Mouse (Mus musculus) limb, embryonic 11.5 days (tissue): ENCODE data around the gene Cd59a. TPM values are rescaled to one million over a fixed set of nuclear protein-coding genes. Genes with fewer than 3 reads are reported as not detected.
"Not testable (repeated sequence)": the region's sequence is repeated elsewhere in the genome, so short reads cannot be mapped to it uniquely, and the experiment has no call there.

ENCODE experiments used
- ATAC-seq: fragments of 200-750 bp; cut with Nextera tagmentation; 2 replicates; pipeline ENCODE4 v1.8.0; 2017; ENCODE audit warnings: low read depth; ENCODE audit not compliant: insufficient number of reproducible peaks, low FRiP score, low TSS enrichment
- DNase-seq: peaks from one replicate; pipeline ENCODE4 v3.0.0-alpha.2; 2015; ENCODE audit warnings: low spot score
- H3K27ac ChIP-seq: fragments of 300-500 bp; sonication (generic); replicated peaks from 2 replicates; pipeline ENCODE4 v1.5.1; 2014; ENCODE audit warnings: low read depth, mild to moderate bottlenecking, low read length
- H3K27me3 ChIP-seq: fragments of 300-500 bp; sonication (generic); 2 replicates; pipeline ENCODE4 v1.6.1; 2014; ENCODE audit warnings: mild to moderate bottlenecking, low read length, mixed read lengths; ENCODE audit not compliant: control insufficient read depth, insufficient read depth
- H3K36me3 ChIP-seq: fragments of 300-500 bp; sonication (generic); 2 replicates; pipeline ENCODE4 v1.6.1; 2014; ENCODE audit warnings: mild to moderate bottlenecking, low read length, moderate library complexity, mixed read lengths; ENCODE audit not compliant: control insufficient read depth, insufficient read depth
- H3K4me1 ChIP-seq: fragments of 300-500 bp; sonication (generic); 2 replicates; pipeline ENCODE4 v1.6.1; 2014; ENCODE audit warnings: low read length, mixed read lengths; ENCODE audit not compliant: control insufficient read depth, insufficient read depth
- H3K4me2 ChIP-seq: fragments of 300-500 bp; sonication (generic); 2 replicates; pipeline ENCODE4 v1.6.1; 2014; ENCODE audit warnings: low read depth, mild to moderate bottlenecking, moderate library complexity; ENCODE audit not compliant: severe bottlenecking
- H3K4me3 ChIP-seq: fragments of 300-500 bp; sonication (generic); 2 replicates; pipeline ENCODE4 v1.5.1; 2014; ENCODE audit warnings: low read depth, low read length
- H3K9ac ChIP-seq: fragments of 300-500 bp; sonication (generic); 2 replicates; pipeline ENCODE4 v1.6.1; 2014; ENCODE audit warnings: mild to moderate bottlenecking, low read length
- H3K9me3 ChIP-seq: fragments of 300-500 bp; sonication (generic); 2 replicates; pipeline ENCODE4 v1.6.1; 2016; ENCODE audit warnings: low read length; ENCODE audit not compliant: control insufficient read depth
- WGBS: fragments of 180-500 bp; shearing (Covaris S2); extraction: QIAGEN DNeasy Blood & Tissue Kit; methylation state at CpG from one replicate; pipeline ENCODE4 v1.1.7; 2014; 5-methylcytosine and 5-hydroxymethylcytosine counted together
- polyA plus RNA-seq: library from polyadenylated mRNA; unstranded; fragments of >200 nt; fragmentation: Nextera tagmentation; extraction: Ambion mirVana; gene quantifications from 2 replicates; pipeline ENCODE4 v1.2.1, GENCODE M21; 2014

Cd59a gene
- polyA plus RNA-seq, 1 experiment from 2014 or later: 19.2 TPM

DNA sequence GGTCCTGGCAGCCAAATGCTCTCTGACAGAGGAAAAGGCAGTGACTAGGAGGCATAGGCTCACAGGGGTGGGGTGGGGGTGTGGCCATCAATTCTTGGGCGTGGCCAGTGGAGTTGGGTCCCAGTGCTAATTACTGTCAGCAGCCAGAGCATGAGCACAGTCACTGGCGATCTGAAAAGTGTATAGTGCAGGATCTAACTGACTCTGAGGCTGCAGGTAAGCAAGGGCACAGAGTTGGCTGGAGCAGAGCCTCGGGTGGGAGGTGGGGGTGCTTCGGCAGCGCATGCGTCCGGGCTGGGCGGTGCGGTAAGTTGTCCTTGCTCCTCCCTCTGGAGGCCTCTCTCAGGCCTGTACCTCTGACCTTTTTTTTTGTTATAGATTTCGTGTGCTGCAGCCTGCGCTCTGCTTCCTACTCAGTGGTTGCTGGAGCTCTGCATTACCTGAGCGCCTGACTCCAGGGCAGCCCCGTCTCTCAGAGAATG, 25.9 kb upstream of the Cd59a start, which contains the start of gene Cd59b:
Gene Cd59b (plus strand): TSS at position 146 of the 482 bp plus-strand sequence.
- Histone ChIP-seq H3K4me1 (no peaks in the 10 kb centered on the region), H3K9me3 (no peaks in the 10 kb centered on the region), H3K4me2 (peak within 1 kb of the TSS; percentile 51), H3K27me3 (no peaks in the 10 kb centered on the region), H3K9ac (peak within 1 kb of the TSS; percentile 36), H3K36me3 (no peaks in the 10 kb centered on the region), H3K4me3 (peak within 1 kb of the TSS; percentile 31), H3K27ac (no peak within 1 kb of the TSS)
- 2% methylated on average over 13 of the region's 13 CpGs for WGBS
- peak; percentile 89 for ATAC-seq
- DNase-seq: peak; percentile 78

DNA sequence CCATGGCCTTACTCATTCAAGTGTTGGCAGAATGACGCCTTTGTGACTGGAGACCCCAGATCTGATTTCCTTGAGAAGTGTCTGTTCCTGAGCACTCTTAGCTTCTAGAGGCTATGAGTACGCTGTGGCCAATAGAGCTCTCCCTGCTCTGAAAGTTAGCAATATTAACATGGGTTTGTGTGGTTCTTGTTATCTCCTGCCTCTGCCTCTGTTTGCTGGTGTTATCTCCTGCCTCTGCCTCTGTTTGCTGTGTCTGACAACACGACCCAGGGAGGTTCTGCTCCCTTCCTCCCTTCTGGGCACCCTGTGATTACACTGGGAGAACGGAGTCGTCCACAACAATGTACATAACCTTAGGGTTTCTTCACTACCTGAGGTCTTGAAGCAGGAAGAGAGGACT, 17.3 kb upstream of the Cd59a start:
- H3K36me3 ChIP-seq, H3K27me3 ChIP-seq, ATAC-seq, H3K4me1 ChIP-seq, H3K4me3 ChIP-seq, H3K9me3 ChIP-seq, H3K4me2 ChIP-seq, H3K9ac ChIP-seq, DNase-seq, H3K27ac ChIP-seq: not testable (repeated sequence)
- 73% methylated on average over 5 of the region's 5 CpGs for WGBS

DNA sequence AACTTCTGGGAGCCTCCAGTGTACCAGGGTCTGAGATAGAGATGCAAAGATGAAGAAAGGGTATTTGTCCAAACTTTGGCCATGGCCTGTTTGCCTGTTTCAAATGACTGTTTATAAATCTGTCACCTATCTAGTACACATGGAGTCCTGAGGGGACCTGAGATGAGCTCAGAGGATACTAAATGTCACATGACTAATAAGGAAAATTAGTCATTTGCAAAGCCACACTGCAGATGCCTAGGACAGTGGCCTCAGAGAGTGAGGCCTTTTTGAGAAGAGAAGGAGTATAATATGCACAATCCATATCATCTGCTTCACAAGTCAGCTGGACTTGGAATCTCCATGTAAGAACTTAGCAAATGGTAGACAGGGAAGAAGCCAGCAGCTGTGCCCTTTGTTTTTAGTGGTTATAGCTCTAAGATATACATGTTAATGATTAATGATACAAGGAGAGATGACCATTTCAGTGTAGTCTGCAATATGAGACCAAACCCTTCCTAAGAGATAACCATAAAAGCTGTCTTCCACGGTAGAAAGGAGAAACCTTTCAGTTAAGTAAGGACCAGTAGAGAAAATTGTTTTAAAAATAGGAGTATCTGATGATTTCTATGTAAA, 14.1 kb upstream of the Cd59a start:
- H3K27me3 ChIP-seq, H3K9me3 ChIP-seq, H3K4me2 ChIP-seq, H3K9ac ChIP-seq, H3K27ac ChIP-seq, H3K4me3 ChIP-seq, ATAC-seq, DNase-seq, H3K36me3 ChIP-seq, H3K4me1 ChIP-seq: not testable (repeated sequence)
- no CpG with 5 or more reads among the region's 1 CpGs for WGBS

DNA sequence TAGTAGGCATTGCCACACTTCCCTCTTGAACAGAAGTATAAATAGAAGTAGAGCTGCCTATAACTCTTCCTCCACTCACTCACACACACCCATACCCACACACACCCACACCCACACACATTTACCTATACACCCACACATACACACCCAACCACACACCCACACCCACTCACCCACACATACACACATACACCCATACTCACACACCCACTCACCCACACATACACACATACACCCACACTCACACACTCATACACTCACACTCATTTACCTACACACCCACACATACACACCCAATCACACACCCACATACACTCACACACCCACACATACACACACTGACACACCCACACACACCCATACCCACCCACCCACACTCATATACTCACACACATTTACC, 13.1 kb upstream of the Cd59a start:
- H3K36me3 ChIP-seq: no peaks in the 10 kb centered on the region
- H3K4me3 ChIP-seq: no peak overlapping the region
- no peaks in the 10 kb centered on the region for H3K4me1 ChIP-seq
- H3K27me3 ChIP-seq: no peaks in the 10 kb centered on the region
- no peak for DNase-seq
- no peak overlapping the region for H3K27ac ChIP-seq
- no peak overlapping the region for H3K4me2 ChIP-seq
- H3K9me3 ChIP-seq: no peaks in the 10 kb centered on the region
- ATAC-seq: no peak
- H3K9ac ChIP-seq: no peak overlapping the region

DNA sequence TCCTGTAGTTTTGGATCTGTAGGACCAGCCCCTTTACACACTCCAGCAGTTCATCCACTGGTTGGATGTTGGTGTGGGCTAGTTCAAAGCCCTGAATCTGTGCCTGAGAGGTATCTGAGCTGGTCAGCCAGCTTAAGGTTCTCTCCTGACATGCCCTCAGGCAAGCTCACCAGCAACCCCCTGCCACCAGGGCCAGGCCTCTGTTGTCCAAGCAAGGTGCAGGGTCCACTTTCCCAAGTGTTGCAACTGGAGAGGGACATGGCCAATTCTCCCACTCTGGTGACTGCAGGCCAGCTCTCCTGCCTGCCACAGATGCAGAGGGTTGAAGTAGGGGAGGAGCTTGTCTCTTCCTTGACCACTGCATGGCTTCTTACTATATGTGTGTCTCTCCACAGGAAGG, 11.6 kb upstream of the Cd59a start:
- not testable (repeated sequence) for H3K36me3 ChIP-seq, H3K4me1 ChIP-seq, DNase-seq, H3K27me3 ChIP-seq, ATAC-seq, H3K4me2 ChIP-seq, H3K4me3 ChIP-seq, H3K27ac ChIP-seq, H3K9ac ChIP-seq, H3K9me3 ChIP-seq

DNA sequence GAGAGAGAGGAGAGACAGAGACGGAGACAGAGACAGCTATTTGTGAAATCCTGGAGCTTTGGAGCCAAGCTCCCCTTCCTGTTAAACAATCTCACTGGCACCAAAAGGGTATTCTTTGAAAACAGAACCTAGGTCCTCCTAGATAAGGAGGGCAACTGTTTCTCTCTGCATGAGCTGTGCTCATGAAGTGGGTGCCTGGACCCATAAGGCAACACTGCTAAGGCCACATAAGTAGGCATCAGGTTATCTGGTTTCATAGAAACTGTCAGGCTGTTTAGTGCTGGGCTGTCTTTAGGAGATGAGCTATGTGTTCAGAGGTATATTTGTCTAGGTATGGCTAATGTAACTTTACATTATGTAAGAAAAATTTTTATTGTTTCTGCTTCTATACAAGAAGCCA, 8.0 kb upstream of the Cd59a start:
- H3K27me3 ChIP-seq, H3K4me1 ChIP-seq, H3K4me2 ChIP-seq, H3K36me3 ChIP-seq, H3K4me3 ChIP-seq, ATAC-seq, DNase-seq, H3K9ac ChIP-seq, H3K9me3 ChIP-seq, H3K27ac ChIP-seq: not testable (repeated sequence)
- 95% methylated on average over 1 of the region's 1 CpGs for WGBS

DNA sequence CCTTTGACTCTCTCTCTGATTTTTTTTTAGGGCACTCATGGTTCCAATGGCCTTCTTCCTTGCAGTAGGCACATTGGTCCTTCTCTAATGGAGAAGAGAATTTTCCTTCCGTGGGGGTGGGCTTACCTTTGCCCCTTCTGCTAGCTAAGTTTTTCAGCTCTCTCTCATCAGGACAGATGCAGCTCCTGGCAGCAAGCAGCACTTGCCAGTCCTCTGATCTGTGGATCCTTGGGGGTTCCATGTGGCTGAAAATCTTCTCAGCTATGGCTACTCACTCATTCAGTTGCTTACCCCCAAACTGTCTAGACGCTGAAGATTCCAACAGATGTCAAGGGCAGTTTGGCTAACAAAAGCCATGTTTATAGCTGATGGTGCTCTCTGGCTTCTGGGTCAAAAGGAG, 2.3 kb upstream of the Cd59a start:
- Histone ChIP-seq H3K4me2 (no peak overlapping the region), H3K27ac (no peak overlapping the region), H3K9me3 (no peaks in the 10 kb centered on the region), H3K27me3 (no peaks in the 10 kb centered on the region), H3K4me3 (no peak overlapping the region), H3K9ac (no peak overlapping the region), H3K36me3 (no peaks in the 10 kb centered on the region), H3K4me1 (0 out of 2 replicates have a peak, but pooled peaks cover 3% of the 10 kb centered on the region)
- 89% methylated on average over 2 of the region's 2 CpGs for WGBS
- ATAC-seq (no peak), DNase-seq (no peak)

DNA sequence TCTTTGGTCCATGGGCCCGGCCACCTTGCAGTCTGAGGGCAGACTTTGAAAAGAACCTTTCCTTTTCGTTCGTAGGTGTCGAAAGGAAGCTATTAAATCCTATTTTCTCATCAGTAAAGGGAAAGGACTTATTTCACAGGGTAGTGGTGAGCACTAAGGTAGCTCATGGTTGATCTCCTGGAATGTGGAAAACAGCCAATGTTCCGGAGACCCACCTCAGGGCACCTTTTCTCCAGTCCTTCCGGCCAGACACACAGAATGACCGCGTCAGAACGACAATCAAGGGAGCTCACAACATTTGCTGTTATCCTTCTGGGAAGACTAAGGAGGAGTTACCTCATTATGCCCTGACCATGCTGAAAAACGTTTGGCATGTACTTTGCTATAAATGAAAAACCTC, 655 bp downstream of the Cd59a start:
- no peak for DNase-seq
- 0 out of 2 replicates have a peak, but pooled peaks cover 3% of the 10 kb centered on the region for H3K4me1 ChIP-seq
- H3K4me2 ChIP-seq: peak overlapping the region; percentile 56
- H3K4me3 ChIP-seq: peak overlapping the region; percentile 42
- no peak overlapping the region; the same call in 1 of the 2 replicates for H3K27ac ChIP-seq
- H3K27me3 ChIP-seq: no peaks in the 10 kb centered on the region
- peak overlapping the region; percentile 28 for H3K9ac ChIP-seq
- no peaks in the 10 kb centered on the region for H3K9me3 ChIP-seq
- WGBS: 50% methylated on average over 10 of the region's 10 CpGs
- ATAC-seq: no peak
- H3K36me3 ChIP-seq: no peaks in the 10 kb centered on the region

DNA sequence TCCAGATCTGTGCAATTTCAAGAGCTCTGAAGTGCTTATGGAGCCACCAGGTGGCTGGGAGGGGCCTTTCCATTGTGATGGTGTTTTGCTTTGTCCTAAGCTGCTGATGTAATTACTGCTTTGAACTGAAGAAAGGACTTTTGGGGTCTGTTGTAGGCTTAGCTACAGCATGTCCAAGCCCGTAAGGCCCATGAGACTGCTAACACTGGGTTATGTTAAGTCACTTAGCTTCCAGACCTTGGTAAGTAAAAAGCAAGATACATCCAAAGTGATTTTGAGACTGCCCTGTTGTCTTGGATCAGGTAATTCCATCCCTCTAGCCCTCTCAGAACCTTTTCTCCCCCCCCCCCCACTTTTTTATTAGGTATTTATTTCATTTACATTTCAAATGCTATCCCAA, 1.2 kb downstream of the Cd59a start:
- H3K9ac ChIP-seq, H3K27me3 ChIP-seq, H3K9me3 ChIP-seq, H3K4me1 ChIP-seq, H3K4me2 ChIP-seq, ATAC-seq, H3K4me3 ChIP-seq, H3K36me3 ChIP-seq, DNase-seq, H3K27ac ChIP-seq: not testable (repeated sequence)
- 75% methylated on average over 1 of the region's 1 CpGs for whole genome bisulfite sequencing
